Mouse (Mus musculus) midbrain, postnatal 0 days (tissue): ENCODE results near the gene Rdh7. TPM values are rescaled to one million over a fixed set of nuclear protein-coding genes. Genes with fewer than 3 reads are reported as not detected.

Experiments used
- ATAC-seq: fragments of 200-750 bp; cut with Nextera tagmentation; 2 replicates; pipeline ENCODE4 v1.8.0; 2017; ENCODE audit warnings: moderate number of reproducible peaks, mild to moderate bottlenecking, moderate TSS enrichment, moderate library complexity; ENCODE audit not compliant: low FRiP score
- DNase-seq: peaks from one replicate; pipeline ENCODE4 v3.0.0-alpha.2; 2015; ENCODE audit warnings: low spot score
- H3K27ac ChIP-seq: fragments of 300-500 bp; sonication (generic); 2 replicates; pipeline ENCODE4 v1.5.1; 2014; ENCODE audit warnings: low read depth, mild to moderate bottlenecking, low read length, mixed read lengths
- H3K27me3 ChIP-seq: fragments of 300-500 bp; sonication (generic); 2 replicates; pipeline ENCODE4 v1.6.1; 2014; ENCODE audit warnings: low read length, control low read depth, mixed read lengths; ENCODE audit not compliant: insufficient read depth
- H3K36me3 ChIP-seq: fragments of 300-500 bp; sonication (generic); 2 replicates; pipeline ENCODE4 v1.6.1; 2014; ENCODE audit warnings: low read length, control low read depth, mixed read lengths; ENCODE audit not compliant: insufficient read depth
- H3K4me1 ChIP-seq: fragments of 300-500 bp; sonication (generic); 2 replicates; pipeline ENCODE4 v1.6.1; 2014; ENCODE audit warnings: mild to moderate bottlenecking, control low read depth, antibody characterized with exemption, low read length, mixed read lengths; ENCODE audit not compliant: insufficient read depth
- H3K4me2 ChIP-seq: fragments of 300-500 bp; sonication (generic); 2 replicates; pipeline ENCODE4 v1.6.1; 2014; ENCODE audit warnings: low read depth, mild to moderate bottlenecking, low read length, mixed read lengths; ENCODE audit not compliant: poor library complexity, severe bottlenecking
- H3K4me3 ChIP-seq: fragments of 300-500 bp; sonication (generic); 2 replicates; pipeline ENCODE4 v1.5.1; 2014; ENCODE audit warnings: low read depth, mild to moderate bottlenecking, low read length, moderate library complexity
- H3K9ac ChIP-seq: fragments of 300-500 bp; sonication (generic); replicated peaks from 2 replicates; pipeline ENCODE4 v1.6.1; 2014; ENCODE audit warnings: mild to moderate bottlenecking, low read length, moderate library complexity, mixed read lengths; ENCODE audit not compliant: poor library complexity, severe bottlenecking
- H3K9me3 ChIP-seq: fragments of 300-500 bp; sonication (generic); 2 replicates; pipeline ENCODE4 v1.6.1; 2016; ENCODE audit warnings: low read length, control low read depth
- CTCF ChIP-seq: IDR thresholded peaks from 2 replicates; pipeline ENCODE4 v1.5.1; 2016; ENCODE audit warnings: antibody characterized with exemption, mild to moderate bottlenecking
- whole genome bisulfite sequencing: fragments of 180-500 bp; shearing (Covaris S2); extraction: QIAGEN DNeasy Blood & Tissue Kit; methylation state at CpG from one replicate; pipeline ENCODE4 v1.1.7; 2014; 5-methylcytosine and 5-hydroxymethylcytosine counted together
- polyA plus RNA-seq: library from polyadenylated mRNA; unstranded; fragments of >200 nt; fragmentation: Nextera tagmentation; extraction: Ambion mirVana; gene quantifications from 2 replicates; pipeline ENCODE4 v1.2.1, GENCODE M21; 2015
- total RNA-seq: library from RNA; depleted of rRNA; stranded (reverse); fragments of >200 nt; gene quantifications from 2 replicates; pipeline ENCODE4 v1.2.3, GENCODE M21; 2014

Gene Rdh7
- total and polyA plus RNA-seq, 2 experiments from 2014 or later, result not detected

DNA sequence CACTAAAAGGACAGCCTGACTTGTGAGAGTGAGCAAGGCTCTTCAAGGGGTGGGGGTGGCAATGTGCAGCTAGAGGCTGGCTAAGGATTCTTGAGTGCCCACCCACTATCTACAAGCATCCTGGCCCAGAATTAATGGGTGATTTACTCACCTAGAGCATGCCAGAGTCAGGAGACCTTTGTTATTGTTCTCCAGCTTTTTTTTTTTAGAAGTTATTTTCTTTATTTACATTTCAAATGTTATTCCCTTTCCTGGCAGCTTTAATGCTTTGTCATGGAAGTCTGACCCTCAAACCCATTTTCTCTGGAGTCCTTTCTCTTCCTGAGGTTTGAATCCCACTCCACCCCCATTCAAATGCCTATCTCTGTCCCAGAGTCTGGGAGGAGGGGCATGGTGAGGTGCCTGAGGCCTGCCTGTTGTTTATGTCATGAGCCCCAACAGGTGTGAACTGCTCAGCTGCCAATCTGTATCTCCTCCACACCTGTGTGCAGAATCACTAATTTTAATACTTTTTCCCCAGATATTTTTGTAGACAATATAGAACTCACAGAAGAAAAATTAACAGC is 18.9 kb upstream of the Rdh7 start:
- no peak for ATAC-seq
- H3K9ac ChIP-seq, result no peak overlapping the region
- TF ChIP-seq CTCF, result no peak

DNA sequence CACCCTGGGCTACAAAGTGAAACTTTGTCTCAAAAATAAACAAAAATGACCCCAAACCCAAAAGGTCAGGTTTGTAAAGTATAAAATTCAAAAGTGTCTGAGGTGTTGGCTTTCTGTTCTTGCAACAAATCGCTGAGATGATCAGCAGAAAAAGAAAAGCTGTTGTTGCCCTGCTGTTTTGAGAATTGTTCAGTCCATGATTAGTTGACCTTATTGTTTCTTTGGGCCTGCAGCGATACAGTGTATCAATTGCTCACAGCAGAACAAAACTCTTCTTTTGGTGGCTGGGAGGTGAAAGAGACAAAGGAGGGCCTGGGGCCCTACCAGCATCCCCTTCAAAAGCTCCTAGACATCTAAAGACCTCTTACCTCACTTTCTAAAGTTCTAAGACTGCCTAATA is 17.5 kb upstream of the Rdh7 start:
- H3K27ac ChIP-seq, result no peak overlapping the region
- DNase-seq (no peak), ATAC-seq (no peak)
- no peaks in the 10 kb centered on the region for H3K9me3 ChIP-seq
- no peaks in the 10 kb centered on the region for H3K4me1 ChIP-seq
- WGBS, result 65% methylated on average over 2 of the region's 2 CpGs
- TF ChIP-seq CTCF, result no peak
- H3K4me3 ChIP-seq, result no peak overlapping the region
- no peak overlapping the region for H3K9ac ChIP-seq
- H3K4me2 ChIP-seq, result no peak overlapping the region
- H3K27me3 ChIP-seq, result no peaks in the 10 kb centered on the region
- no peaks in the 10 kb centered on the region for H3K36me3 ChIP-seq

More for the DNA sequence above, 18.9 kb upstream of the Rdh7 start:
- Histone ChIP-seq H3K4me1 (no peaks in the 10 kb centered on the region), H3K27me3 (no peaks in the 10 kb centered on the region), H3K36me3 (no peaks in the 10 kb centered on the region), H3K9me3 (no peaks in the 10 kb centered on the region), H3K4me2 (no peak overlapping the region), H3K27ac (no peak overlapping the region), H3K4me3 (no peak overlapping the region)
- DNase-seq, result no peak

- Histone ChIP-seq H3K27ac (no peak overlapping the region), H3K4me3 (no peak overlapping the region), H3K27me3 (no peaks in the 10 kb centered on the region), H3K9me3 (no peaks in the 10 kb centered on the region), H3K36me3 (no peaks in the 10 kb centered on the region), H3K4me1 (no peaks in the 10 kb centered on the region), H3K4me2 (no peak overlapping the region), H3K9ac (no peak overlapping the region)
- DNase-seq (peak; percentile 56), ATAC-seq (no peak)
- TF ChIP-seq CTCF, result no peak
- 62% methylated on average over 7 of the region's 7 CpGs for WGBS
These were observed 16.3 kb upstream of the Rdh7 start for GRCm38 (mm10) chr10:127904718-127905446.

- Histone ChIP-seq H3K9ac (no peak overlapping the region), H3K27me3 (no peaks in the 10 kb centered on the region), H3K27ac (no peak overlapping the region), H3K4me1 (no peaks in the 10 kb centered on the region), H3K9me3 (no peaks in the 10 kb centered on the region), H3K36me3 (no peaks in the 10 kb centered on the region), H3K4me2 (no peak overlapping the region), H3K4me3 (no peak overlapping the region)
- WGBS, result 59% methylated on average over 1 of the region's 1 CpGs
- TF ChIP-seq CTCF, result no peak
- no peak for ATAC-seq
- DNase-seq, result no peak
These were observed 14.5 kb upstream of the Rdh7 start for GRCm38 (mm10) chr10:127903116-127903515.

DNA sequence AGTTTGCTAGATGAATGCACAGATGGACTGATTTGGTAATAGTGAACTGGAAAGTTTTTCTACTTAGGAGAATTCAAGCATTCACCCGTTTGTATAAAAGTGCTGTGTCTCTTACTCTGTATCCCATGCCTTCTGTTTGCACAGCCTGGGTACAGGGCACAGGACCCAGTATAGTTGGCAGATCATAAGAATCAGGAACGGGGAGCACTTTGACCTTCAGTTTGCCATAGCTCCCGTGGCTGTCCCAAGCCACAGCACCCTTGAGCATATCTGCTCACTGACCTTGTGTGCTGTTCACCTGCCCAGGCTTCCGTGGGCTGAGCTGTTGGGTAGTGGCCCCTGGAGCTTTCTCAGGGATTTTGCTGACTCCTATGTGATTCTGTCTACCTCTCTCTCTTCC is 13.1 kb upstream of the Rdh7 start:
- DNase-seq (no peak), ATAC-seq (no peak)
- no peak for TF ChIP-seq CTCF
- WGBS, result 77% methylated on average over 4 of the region's 4 CpGs
- Histone ChIP-seq H3K27me3 (no peaks in the 10 kb centered on the region), H3K36me3 (no peaks in the 10 kb centered on the region), H3K4me2 (no peak overlapping the region), H3K4me1 (no peaks in the 10 kb centered on the region), H3K9ac (no peak overlapping the region), H3K9me3 (no peaks in the 10 kb centered on the region), H3K27ac (no peak overlapping the region), H3K4me3 (no peak overlapping the region)

- 84% methylated on average over 5 of the region's 5 CpGs for WGBS
- H3K36me3 ChIP-seq, result no peaks in the 10 kb centered on the region
- no peaks in the 10 kb centered on the region for H3K27me3 ChIP-seq
- no peak overlapping the region for H3K9ac ChIP-seq
- no peaks in the 10 kb centered on the region for H3K4me1 ChIP-seq
- H3K4me3 ChIP-seq, result no peak overlapping the region
- no peak overlapping the region for H3K4me2 ChIP-seq
- TF ChIP-seq CTCF, result no peak
- H3K27ac ChIP-seq, result no peak overlapping the region
- DNase-seq, result no peak
- H3K9me3 ChIP-seq, result no peaks in the 10 kb centered on the region
- ATAC-seq, result no peak
These were observed 11.2 kb upstream of the Rdh7 start for GRCm38 (mm10) chr10:127899783-127900182.
